Mouse (Mus musculus): ENCODE measurements around the gene Hcrtr2.

Gene Hcrtr2

DNA sequence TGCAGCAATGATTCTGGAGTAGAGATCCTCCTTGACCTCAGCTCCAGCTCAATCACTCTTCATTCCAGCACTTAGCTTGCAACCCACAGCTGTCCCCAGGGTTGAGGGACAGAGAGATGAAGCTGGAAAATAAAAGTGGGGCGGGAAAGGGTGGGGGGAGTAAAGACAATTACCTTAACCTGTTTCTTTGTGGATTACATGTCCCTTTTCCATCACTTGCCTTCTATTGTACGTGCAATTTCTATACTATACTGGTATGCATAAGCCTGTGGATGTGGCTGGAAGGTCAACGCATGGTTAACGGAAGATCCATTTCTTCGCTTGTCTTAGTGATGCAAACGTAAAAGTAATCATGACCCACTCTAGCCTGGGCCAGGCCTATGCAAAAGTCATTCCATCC is at the start of gene Hcrtr2:
Gene Hcrtr2, minus strand, starts transcription at position 101 of the 400 bp plus-strand sequence.
- DNase-seq (ENCODE audit: low spot score in 2 of 2): no peak

DNA sequence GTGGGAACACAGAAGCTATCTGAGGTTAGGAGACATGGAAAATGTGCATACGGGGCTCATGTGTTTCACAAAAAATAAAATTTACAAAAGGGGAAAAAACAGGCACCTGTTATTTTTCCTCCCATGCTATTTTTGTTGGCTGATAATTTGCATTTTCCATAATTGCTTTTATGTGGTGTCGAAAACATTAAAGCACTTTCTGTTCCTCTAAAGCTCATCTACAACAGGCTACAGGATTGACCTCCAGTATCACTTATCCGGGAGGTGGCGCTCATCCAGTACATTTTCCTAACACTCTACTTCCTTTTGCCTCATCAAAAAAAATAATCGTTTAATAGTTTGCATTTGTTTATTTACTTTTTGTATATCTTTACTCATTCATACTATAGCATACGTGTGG is 41.2 kb upstream of the Hcrtr2 start:
- no peak for DNase-seq (ENCODE audit: low spot score in 2 of 2)

DNA sequence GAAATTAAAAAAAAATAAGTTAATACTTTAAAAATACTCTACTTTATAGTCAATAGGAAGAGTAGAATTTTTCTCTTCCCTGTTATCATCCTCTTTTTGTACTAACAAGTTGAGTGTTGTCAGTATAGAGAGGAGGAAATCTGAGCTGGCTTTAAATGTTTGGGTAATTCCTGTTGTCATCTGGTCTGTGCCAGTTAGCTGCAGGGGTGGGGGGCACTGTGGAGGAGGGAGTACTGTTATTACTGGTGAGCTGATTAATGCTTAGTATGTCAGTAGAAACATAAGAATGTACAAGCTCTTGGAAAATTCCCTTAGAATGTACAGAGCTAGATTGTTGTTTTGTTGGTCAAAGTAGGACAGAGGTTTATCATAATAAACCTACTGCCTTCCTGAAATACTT is 36.7 kb upstream of the Hcrtr2 start:
- no peak for DNase-seq (ENCODE audit: low spot score in 2 of 2)

DNA sequence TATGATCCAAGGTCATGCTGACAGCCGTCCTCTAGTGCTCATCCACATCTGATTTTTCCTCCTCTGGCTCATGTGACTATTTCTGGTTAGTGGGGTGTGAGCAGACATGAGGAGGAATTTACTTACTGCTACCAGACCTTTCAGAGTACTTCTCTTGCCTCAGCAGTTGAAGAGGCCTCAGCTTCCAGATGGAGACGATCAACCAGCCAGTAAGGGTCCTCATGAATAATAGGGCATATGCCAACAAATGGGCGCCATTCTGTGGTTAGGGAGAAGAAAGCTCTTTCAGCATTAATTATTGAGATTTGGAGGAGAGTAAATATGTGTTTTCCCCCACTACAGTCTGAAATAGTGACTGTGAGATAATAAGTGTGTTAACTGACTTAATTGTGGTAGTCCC is 28.7 kb upstream of the Hcrtr2 start:
- DNase-seq (ENCODE audit: low spot score in 2 of 2): no peak

DNA sequence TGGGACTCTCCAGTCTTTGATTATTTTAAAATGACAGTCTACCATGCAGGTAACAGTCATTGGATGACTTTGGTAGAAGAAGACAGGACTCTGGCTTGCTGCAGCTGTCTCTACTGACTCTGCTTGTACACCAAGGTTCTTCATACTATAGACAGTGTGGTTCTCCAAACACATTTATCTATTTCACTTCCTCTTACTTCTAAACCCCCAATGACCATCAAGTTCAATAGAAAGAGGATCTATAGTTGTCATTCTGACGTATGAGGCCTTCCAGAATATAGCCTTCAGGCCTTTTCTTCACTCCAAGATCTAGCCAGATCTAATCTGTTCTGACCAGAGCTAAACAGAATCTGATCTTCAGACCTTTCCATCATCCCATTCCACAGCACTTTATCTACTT is 23.6 kb upstream of the Hcrtr2 start:
- DNase-seq (ENCODE audit: low spot score in 2 of 2): no peak

DNA sequence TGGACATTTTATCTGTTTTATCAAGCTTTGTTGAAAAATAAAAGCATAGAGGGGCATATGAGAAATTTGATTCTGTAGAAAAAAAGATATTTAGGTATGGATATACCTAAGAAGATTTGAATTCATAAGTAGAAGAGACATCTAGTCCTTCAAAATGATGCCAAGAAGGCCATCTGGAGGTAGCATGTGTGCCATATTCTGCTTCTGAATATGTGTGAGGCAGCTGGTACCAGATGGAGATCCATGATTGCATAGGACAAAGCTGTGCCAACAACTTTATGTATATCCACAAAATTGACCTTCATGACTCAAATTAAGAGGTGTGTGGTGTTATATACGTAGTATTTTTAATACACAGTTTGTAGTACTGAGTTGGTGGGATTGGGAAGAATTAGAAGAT is 7.4 kb upstream of the Hcrtr2 start:
- no peak for DNase-seq (ENCODE audit: low spot score in 2 of 2)

DNA sequence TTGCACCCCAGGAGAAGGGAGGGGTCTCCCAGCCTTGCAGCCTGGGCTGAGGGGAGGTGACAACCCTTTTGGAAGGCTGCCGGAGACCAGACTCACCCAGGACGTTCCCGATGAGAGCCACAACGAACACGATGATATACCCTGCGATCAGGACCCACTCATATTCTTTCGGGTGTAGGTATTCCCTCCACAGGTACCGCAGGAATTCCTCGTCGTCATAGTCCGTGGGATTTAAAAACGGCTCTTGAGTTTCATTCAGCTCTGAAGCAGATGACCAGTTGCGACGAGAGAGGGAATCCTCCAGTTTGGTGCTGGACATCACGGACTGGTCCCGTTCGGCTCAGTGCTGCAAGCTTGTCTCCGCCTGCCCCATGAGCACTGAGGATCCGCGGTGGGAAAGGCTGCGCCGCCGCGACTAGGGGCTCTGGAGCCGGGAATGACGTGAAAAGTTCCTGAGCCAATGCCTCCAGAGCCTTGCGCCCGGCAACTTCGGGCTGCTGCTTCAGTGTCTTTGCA is 412 bp downstream of the Hcrtr2 start:
- no peak for DNase-seq (ENCODE audit: low spot score in 2 of 2)

DNA sequence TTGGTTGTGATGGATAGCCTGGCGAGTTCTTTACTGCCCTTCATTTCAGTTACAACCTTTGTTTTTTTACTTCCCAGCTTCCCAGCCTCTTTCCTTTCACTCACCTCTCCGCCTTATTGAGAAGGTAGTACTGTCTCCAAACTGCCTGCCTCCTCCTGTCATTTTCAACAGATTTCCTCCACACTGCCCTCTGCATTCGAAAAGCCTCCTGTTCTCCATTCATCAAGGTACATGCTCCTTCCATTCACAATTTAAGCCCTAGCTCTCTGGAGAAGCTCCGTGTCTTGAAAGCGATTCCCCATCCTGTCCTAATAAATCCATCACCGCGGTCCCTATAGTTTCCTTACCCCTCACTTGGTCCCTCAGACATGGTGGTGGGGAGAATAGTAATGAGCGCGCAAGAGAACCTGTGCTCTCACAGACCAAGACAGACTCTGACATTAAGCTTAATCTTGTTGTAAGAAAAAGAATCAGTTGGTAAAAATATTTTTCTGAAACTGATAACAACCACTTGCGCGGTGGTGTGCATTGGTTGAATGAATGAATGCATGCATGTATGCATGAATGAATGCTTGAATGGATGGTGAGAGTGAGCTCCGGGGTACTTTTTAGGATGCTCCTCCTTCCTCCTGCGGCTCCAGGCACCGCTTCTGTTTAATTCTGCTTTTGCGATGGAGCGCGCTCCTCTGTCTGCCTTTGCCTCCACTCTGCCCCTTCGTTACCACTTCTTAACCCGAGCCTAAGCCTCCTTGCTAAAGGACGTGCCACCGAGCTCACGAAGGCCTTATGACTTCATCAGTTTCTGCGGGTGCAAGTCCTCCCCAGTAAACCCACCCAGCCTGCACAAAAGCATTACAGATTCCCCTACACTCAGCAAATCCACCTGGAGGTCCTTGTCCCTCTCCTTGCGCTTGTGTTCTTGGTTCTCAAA is 1.3 kb downstream of the Hcrtr2 start:
- no peak for DNase-seq (ENCODE audit: low spot score in 2 of 2)

DNA sequence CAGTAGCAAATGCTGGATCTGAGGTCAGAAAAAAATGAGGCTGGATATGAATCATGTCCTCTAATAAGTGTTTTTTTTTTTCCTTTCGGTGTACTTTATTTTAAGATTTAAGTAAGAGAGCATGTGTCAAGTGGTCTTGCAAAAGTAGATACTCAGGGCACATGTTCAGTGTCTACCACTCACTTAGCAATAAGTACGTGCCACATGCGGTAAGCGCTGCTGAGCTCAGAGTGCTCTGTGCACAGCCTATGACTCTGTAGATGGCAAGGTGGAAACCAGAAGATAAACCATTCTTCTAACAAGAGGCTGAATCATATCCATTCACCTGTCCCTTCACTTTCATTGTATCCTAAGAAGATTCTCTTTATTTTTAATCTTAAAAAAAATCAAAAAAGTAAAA is 2.1 kb downstream of the Hcrtr2 start:
- no peak for DNase-seq (ENCODE audit: low spot score in 2 of 2)

DNA sequence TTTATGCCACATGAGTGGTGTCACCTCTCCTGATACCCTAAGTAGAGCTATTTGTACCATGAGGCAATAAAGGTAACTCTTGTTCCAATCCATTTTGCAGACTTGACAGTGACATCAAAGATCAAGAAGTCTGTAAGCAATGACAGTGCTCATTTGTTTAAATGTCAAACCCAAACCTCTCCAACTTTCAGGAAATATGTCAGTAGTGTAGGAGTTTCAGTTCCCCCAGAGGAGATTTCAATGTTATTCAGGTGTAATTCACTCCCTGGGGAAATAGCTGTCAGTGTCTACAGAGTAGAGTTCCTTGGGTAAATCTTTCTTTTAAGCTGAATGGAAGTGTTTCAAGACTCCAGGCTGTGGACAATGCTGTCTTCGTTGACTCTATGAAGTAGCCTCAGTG is 2.9 kb downstream of the Hcrtr2 start:
- no peak for DNase-seq (ENCODE audit: low spot score in 2 of 2)

DNA sequence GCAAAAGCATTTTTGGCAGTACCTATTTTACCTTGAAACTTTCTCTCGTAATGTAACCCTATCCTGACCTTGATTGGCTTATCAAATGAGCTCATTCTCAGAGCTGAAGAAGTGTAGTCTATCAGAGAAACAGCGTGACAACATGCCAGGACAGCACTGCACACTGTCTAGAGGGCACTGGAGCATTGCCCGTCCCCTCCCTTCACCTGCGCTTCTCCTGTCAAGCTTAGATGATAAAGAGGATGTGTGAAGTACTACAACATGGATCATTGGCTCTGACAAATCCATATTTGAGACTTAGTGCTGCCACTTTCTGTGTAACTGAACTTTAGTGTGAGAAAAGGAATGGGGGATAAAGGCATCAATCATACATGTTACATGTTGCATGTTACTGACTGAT is 5.4 kb downstream of the Hcrtr2 start:
- no peak for DNase-seq (ENCODE audit: low spot score in 2 of 2)

DNA sequence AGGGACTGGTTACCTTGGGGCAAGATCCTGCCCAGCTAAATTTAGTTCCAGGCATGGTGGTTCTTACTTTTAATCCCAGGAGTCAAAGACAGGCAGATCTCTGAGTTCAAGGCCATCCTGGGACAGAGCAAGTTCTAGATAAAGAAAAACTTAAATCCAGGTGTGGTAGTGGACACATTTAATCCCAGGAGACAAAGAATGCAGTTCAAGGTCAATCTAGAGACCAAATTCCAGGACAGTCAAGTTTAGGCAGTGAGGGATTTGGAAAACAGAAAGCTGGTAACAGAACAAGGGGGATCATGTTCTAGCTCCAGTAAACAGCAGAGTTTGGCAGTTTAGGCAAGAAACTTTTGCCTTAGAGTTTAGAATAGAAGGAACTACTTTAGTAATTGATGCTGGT is 8.6 kb downstream of the Hcrtr2 start:
- DNase-seq (ENCODE audit: low spot score in 2 of 2): no peak

DNA sequence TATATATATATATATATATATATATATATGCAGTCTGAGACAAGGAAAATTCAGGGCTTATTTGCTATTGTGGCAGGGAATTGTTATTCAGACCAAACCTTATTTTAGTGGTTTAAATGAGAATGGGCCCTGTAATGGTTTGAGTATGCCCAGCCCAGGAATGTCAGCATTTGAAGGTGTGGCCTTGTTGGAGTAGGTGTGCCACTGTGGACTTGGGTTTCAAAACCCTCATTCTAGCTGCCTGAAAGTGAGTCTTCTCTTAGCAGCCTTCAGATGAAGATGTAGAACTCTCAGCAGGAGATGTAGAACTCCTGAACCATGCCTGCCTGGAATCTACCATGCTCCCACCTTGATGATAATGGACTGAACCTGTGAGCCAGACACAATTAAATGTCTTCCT is 9.7 kb downstream of the Hcrtr2 start:
- DNase-seq (ENCODE audit: low spot score in 2 of 2): no peak

DNA sequence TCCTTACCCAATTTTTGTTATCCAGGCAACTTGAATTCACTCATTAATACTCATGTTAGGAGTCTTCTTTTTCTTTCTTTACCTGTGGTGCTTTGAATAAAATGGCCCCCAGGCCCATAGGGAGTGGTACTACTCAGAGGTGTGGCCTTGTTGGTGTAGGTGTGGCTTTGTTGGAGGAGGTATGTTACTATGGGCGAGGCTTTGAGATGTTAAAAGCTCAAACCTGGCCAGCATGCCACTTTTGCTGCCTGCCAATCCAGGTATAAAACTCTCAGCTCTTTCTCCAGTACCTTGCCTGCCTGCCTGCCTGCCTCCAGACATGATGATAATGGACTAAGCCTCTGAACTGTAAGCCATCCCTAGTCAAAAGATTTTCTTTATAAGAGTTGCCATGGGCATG is 11.4 kb downstream of the Hcrtr2 start:
- no peak for DNase-seq (ENCODE audit: low spot score in 2 of 2)

DNA sequence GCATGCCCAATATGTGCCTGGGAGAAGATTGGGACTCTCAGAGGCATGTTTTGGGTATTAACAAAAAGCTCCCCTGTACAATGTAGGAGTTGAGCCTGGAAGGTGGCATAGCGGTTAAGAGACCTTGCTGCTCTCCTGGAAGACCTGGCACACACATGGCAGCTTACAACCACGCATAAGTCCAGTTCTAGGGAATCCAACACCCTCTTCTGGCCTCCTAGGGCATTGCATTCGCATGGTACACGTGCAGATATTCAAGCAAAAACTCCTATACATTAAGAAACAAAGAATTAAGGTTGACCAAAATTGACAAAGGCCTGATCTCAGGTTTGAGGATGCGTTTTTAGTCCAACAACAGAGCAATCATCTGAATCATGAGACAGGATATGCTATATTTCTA is 32.3 kb downstream of the Hcrtr2 start:
- DNase-seq (ENCODE audit: low spot score in 2 of 2): no peak

DNA sequence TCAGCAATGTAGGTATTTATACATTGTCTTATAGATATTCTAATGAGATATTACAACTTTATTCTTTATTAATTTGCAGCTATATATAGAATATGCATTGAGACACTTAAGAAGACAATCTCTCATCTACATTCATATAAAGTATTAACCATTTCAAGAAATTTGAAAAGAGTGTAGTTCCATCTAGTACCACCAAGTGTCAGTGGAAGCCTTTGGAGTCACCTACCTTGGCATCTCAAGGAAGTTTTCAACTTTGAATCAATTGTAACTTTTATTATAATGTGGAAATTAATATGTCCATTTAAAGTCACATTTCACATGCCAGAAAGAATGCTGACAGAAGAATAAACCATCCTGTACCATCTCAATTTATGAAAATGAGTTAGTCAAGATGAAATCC is 52.8 kb downstream of the Hcrtr2 start:
- DNase-seq (ENCODE audit: low spot score in 2 of 2): no peak

DNA sequence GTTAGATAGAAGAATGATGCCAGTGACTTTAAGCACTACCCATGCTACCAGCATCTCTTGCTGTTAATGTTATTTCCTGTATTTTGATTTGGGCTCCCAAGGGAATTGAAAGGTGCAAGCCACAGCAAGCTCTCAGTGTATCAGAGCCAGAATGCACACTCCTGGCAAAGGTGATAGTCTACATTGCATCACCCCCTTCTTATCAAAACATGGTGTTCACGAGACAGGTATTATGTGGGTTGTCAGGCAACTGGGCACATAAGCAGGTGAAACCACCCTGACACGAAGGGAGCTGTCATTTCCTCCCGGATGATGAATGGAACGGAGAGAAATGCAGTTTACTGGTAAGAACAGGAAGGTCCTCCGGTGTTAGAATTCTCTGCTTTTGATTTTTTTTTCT is 65.9 kb downstream of the Hcrtr2 start:
- no peak for DNase-seq (ENCODE audit: low spot score in 2 of 2)

DNA sequence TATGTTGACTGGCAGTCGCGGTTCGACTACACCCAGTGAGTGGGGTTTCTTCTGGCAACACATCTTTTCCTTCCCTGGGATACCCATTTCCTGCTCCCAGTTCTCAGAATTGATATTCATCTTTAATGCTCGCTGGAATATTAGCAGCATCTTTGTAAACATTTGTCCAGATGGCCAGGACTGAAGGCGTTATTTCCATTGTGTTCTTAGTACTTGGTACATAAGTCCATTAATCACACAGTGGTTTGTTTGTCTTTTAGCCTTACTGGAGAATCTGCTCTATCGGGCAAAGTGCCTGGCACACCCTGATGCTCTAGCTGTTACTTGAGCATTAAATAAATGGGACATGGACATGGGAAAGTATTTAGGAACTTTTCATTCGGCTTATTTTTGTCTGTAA is 71.1 kb downstream of the Hcrtr2 start:
- DNase-seq (ENCODE audit: low spot score in 2 of 2): no peak

DNA sequence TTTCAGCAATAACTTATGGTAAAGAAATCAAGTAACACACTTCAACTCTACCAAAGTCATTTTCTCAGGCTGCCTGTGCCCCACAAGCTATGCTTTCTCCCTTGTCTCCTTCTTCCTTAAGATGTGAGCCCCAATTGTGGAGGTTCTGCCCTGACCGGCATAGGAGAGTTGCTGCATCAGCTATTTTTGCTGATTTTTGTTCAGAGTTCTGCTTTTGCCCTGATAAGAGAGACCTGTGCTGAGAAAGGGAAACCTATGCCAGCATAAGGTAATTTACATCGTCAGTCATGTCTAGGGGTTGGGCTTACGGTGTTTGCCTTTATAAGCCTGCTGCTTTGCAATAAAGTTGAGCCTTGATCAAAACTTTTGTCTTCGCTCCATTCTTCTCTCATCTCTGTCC is 71.5 kb downstream of the Hcrtr2 start:
- no peak for DNase-seq (ENCODE audit: low spot score in 2 of 2)

DNA sequence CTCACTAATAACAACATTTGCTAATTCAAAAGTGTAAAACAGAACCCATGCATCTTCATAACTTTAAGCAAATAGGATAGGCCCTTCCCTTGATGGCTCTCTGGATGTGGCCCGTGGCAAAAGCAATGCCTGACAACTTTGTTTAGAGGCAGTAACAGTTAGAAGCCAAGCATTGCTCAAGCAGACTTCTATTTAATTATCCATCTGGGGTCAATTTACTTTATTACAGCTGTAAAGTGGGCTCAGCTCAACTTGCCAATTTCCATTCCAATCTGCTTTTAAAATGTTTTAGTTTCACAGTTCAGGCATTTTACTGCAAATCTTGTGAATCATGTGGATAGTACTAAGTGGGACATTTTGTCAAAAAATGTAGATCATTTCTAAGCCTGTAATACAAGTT is 81.3 kb downstream of the Hcrtr2 start:
- no peak for DNase-seq (ENCODE audit: low spot score in 2 of 2)

DNA sequence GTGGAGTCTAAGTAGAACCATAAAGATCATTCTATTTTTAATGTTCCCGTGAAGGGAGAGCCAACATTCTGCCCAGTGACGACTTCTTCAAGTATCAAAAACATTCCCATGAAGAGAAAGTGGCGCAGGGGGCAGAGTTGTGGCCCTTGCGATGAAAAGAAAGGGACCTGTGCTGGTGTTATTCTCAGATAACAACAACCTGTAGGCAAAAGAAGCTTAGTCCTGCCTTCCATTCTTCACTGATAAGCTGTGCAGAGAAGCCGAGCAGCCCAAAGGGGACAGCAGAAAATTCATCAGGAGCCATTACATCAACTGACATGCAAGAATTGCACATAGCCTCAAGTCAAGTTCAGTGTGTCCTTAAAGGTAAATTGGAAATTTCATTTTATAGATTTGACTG is 85.7 kb downstream of the Hcrtr2 start:
- DNase-seq (ENCODE audit: low spot score in 2 of 2): no peak

DNA sequence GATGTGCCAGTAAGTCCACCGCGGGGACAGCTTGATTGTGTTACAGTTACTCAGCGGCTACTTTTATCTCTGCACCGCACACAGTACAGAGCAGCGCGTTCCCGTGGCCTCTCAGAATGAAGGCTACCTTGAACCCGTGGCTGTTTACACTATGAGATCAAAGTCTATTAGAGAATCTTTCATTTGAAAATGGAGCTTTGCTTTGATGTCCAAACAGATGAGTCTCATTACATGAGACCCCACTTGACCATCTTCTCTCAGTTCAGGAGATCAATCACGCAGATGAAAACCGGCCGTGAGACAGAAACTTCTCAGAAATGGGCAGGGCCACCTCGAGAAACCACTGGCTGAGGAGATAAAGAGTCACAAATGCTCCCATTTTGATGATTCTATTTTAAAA is 86.4 kb downstream of the Hcrtr2 start:
- no peak for DNase-seq (ENCODE audit: low spot score in 2 of 2)

DNA sequence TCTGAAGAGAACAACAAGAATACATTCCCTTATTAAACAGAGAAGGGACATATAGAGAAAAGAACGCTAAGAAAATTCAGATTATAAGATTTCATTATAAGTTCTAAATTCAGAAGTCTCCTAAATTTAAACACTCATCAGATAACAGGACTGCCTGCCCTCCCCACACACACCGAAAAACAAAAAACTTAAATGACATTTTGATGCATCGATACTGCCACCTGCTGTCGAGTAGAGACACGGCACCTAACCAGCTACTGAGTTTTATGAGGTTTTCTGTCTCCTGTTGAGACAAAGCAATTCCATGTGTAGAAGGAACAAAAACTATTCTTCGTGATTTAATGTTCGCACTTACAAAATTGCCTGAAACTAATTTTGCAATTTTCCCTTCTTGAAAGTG is 87.0 kb downstream of the Hcrtr2 start:
- DNase-seq (ENCODE audit: low spot score in 2 of 2): peak in 1 of 2 experiments; percentile 37
